Mouse (Mus musculus) brain, embryonic 14.5 days (tissue): ENCODE data around the gene Epha4. TPM values are rescaled to one million over a fixed set of nuclear protein-coding genes. Genes with fewer than 3 reads are reported as not detected.

Experiments
- DNase-seq: peaks from one replicate; pipeline ENCODE4 v3.0.0-alpha.2; 2011; ENCODE audit warnings: low read depth
- CTCF ChIP-seq: fragments of 200-500 bp; IDR thresholded peaks from 2 replicates; pipeline ENCODE4 v1.5.1; 2012; ENCODE audit warnings: inconsistent platforms, mild to moderate bottlenecking, moderate library complexity, borderline replicate concordance; ENCODE audit not compliant: insufficient read depth, insufficient read length; ENCODE audit errors: extremely low read depth
- POLR2A ChIP-seq: fragments of 200-500 bp; IDR thresholded peaks from 2 replicates; pipeline ENCODE4 v1.6.1; 2012; ENCODE audit warnings: mild to moderate bottlenecking, inconsistent platforms, borderline replicate concordance; ENCODE audit not compliant: poor library complexity, insufficient read depth, insufficient read length, severe bottlenecking; ENCODE audit errors: extremely low read depth
- polyA plus RNA-seq: library from polyadenylated mRNA; depleted of rRNA; stranded (reverse); fragments of >200 nt; gene quantifications from 2 replicates; pipeline ENCODE4 v1.2.3, GENCODE M21; 2012

The Epha4 gene
- polyA plus RNA-seq, 1 experiment: 56.5 TPM

DNA sequence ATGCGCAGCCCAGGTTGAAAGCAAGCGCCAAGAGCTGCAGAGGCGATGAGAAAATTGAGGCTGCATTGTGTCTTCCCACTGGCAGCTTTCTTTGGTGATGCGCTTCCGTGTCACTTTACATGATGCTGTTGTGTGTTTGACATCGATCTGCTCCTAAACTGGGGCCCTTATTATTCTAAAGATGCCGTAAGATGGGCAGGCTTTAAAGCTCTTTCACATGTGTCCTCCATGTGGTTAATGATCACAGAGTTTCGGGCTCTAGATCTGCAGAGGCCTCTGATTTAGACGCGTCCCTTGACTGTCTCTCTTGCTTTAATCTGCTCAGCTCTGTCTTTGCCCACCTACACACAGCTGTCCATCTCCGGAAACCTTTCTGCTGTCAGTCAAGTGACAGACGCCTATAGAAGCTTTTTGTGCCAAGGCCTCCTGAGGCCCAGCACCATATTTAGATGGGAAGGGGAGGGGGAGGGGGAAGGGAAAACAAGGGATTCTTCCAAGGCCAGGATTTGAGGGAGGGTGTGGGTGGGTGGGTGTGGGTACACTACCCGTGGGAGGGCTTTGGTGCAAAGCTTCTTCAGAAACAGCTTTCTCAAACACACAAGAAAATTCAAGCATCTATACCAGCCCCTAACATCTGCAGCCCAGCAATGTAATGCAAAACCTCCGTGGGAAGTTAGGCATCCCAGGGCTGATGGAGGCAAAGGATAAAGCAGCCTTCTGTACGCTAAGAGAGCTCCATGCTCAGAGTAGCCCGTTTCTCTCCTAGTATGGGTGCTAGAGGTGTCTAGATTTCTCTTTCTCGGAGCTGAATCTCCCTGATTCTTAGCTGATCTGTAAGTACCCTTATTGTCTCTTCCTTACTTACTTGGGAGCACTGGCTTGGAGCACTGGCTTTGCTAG, 7.0 kb upstream of the Epha4 start:
- no peak for TF ChIP-seq POLR2A
- no peak for TF ChIP-seq CTCF
- DNase-seq: peak; percentile 77

DNA sequence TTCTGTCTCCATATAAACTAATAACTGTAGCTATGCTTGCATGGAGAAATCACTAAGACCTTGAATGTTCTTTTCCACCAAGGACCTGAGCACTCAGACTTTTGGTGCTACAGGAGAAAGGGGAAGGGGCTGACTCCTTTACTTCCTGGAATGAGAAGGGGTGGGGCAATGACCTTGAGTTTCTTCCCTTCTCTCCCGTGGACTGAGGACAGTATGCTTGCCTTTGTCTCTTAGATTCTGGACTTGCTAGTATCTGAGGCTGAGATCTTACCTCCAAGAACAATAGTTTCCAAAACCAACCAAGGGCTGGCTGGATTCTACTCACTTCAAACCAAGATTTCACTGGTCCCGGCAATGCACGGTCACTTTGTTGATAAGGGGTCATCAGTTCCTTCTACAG, 3.8 kb upstream of the Epha4 start:
- TF ChIP-seq CTCF: no peak
- no peak for DNase-seq

DNA sequence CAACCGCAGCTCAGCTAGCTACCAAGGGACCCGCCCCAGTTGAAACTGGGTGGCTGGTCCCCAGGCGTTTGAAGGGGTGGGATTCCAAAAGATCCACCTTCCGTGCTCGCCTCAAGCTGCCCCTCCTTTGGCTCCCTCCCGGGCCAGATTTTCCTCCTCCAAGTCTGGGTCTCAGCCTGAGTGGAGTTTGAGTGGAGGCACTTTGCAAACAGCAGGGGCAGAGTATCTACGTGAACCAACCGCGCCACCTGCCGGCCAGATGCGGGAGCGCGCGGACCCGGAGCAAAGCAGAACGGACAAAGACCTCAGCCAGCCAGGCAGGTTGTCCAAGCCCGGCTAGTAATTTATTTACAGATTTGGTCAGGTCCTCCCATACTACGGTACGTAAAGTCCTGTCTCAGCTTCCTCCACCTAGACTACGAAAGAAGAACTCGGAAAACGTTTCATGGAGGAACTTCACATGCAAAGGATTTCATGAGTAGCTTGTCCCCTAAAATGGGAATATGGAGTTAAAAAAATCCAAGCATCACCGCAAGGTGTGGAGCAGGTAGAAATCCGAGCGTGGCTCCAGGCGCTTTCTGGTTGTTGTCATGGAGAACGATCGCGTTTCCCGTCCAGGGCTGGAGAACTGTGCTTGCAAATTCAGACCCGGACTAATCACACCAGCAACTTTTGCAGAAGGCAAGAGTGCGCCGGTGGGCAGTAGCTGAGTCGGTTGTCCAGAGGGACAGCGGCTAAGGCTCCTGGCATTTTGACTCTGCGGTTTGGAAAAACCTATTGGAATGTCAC, 1.5 kb upstream of the Epha4 start:
- peak; percentile 97 for DNase-seq
- no peak for TF ChIP-seq POLR2A
- peak; percentile 98 for TF ChIP-seq CTCF

DNA sequence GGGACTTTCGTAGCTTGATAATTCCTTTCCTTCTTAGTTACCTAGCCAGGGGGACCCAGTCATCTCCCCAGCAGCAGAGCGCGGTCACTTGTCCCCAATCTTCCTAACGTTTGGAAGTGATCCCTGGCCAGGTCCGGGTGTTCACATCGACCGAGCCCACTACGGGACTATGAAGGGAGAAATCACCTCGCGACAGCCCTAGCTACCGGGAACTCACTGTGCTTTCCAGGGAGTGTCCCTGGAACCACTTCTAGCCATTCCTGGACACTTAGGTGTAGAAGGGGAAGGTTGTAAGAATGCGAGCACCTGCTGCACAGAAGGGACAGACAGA, 728 bp upstream of the Epha4 start:
- DNase-seq: peak; percentile 71
- TF ChIP-seq POLR2A (no peak), CTCF (no peak)

DNA sequence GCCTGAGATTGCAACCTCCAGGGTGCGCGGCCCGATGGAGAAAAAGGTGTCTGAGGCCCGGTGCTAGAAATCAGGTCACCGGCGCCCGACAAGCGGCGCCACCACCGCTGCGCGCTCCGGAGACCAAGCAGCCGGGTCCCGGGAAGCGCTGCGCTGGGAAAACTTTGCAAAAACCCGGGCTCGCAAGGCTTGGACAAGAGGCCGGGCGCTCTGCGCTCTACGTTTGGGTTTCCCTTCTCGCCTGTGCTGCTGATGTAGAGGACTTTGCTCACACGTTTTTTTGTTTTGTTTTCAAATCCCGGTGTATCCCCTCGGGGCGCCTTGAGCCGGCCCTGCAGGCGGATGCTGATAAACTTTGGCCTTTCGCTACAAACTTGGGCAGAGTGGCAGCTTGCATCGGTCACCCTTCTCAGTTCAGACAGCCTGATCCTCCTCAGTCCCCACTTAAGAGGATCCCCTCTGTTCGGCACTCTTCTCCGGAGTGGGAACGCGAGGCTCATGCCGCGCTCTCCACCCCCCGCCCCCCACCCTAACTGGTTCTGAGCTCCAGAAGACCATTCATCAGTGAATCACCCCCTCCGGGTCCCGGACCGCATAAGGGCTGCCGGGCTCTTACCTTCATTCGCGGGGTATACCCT, 444 bp downstream of the Epha4 start:
- no peak for TF ChIP-seq CTCF
- TF ChIP-seq POLR2A: no peak

DNA sequence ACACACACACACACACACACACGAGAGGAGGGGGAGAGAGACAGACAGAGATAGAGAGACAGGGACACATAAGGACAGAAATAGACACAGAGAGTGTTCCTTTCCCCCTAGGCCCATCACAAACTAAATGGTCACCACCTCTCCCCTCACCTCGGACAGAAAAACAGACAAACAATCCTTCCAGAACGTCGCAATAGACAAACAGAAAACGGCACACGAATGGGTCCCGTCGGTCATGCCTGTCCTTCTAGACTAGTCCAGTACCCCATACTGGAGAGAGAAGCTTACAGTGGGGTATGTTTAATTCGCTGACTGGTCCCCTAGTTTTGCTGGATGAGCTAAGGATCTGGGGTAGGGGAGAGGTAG, 946 bp downstream of the Epha4 start:
- TF ChIP-seq POLR2A: no peak
- no peak for TF ChIP-seq CTCF
- no peak for DNase-seq

More for the DNA sequence above, 444 bp downstream of the Epha4 start:
- DNase-seq: peak; percentile 69

DNA sequence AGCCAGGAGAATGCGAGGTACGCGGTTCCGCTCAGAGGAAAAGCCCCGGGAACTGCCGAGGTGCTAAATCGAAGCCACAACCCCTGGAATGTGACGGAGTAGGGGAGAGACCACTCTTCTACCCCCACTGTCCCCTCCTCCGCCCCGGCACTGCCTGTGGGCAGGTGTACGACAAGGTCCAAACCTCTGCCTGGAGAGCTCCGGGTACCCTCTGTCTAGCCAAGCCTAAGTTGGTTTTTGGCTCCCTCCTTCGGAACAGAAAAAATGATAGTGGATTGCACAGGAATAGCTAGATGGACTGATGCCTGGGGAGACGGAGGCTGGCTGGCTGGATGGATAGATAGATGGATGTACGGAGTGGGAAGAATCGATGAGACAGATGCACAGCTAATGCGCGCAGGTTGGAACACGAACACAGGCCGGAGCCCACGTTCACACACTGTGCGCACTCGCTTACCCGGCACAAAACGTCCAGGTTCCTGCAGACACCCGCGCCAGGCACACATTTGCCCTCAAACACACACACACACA, 1.4 kb downstream of the Epha4 start:
- TF ChIP-seq CTCF: peak; percentile 31; the same call in 1 of the 2 replicates
- TF ChIP-seq POLR2A: no peak
- peak; percentile 94 for DNase-seq

DNA sequence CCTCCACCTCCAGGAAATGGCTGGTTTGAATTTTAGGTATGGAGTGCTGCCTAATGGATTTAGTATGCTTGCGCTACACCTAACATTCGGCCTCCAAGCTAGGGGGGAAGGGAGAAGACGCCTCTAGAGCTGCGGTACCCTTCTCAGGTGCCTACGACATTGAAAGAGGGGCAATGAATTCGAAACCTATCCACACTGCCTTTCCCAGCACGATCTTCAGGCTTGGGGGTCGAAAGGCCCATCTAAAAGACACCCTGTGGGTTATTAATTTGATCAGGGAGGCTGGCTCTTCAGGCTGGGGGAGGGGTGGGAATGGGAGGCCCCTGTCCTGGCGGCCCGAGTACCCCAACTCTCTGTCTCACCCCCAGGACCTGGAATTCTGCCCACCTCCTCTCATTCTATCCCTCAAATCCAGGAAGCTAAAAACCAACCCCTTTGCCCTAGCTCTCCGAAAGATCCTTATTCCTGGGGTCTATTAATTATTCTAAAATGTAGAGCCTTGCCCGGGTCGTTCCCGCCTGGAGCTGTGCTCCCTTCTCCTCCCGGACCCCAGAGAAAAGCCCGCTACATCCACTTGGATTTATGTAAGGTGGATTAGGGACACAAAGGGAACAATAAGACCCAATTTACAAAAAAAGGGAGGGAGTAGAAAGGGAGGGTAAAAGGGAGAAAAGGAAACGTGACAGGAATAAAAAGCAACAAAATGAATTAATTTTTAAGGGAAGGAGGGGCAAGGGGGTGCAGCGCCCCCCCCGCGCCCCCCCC, 2.3 kb downstream of the Epha4 start:
- peak; percentile 23; the same call in 1 of the 2 replicates for TF ChIP-seq POLR2A
- TF ChIP-seq CTCF: no peak
- DNase-seq: peak; percentile 91

DNA sequence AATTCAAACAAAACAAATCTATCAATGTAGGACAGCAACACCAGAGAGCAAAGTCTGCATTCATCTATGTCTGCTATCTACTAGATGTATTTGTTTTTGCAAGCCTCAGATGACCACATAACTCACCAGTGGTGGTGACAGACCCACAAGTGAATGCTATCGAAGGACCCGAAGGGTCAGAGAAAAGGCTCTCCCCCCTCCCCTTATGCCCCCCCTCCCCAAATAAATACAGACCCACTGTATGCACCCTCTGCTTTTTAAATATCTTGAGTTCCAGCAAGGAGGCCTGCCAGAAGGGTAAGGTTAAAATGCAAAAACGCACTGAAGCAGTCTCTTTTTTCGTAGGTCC, 2.9 kb downstream of the Epha4 start:
- no peak for DNase-seq
- TF ChIP-seq CTCF (no peak), POLR2A (no peak)

DNA sequence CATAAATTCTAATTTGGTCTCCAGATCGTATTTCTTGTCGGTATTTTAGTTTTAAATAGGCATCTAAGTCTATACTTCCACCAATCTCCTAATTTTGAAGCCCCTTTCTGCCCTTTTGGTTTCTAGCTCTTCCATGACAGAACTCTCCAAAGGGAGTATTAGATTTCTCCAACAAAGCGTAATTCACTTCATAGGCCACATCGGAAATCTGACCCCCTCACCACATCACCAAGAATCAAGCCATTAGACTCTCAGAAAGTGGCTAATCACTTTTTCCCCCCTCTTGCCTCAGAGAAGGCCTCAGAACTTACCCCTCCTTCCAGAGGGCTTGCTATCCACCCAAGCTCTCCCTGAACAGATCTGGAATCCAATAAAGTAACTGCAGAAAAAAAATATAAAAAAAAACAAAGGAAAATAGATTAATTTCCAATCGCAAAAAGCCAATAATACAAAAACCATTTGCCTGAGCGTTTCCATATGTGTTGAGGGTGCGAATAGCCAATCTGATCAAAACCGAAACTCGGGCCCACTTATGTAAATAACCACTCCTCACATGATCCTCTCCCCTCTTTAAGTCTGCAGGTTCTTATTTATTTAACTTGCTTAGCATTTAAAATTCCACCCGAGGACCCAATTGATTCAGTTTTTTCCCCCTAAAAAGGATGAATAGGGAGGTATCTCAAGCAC, 3.4 kb downstream of the Epha4 start:
- no peak for TF ChIP-seq POLR2A
- TF ChIP-seq CTCF: no peak
- peak; percentile 56 for DNase-seq
